Mouse (Mus musculus) cerebellum, adult 9-10 months (tissue): ENCODE data around the gene Pik3ca.
A peak's percentile ranks its signal among the peaks of the same experiment; 100 is the strongest.

ENCODE experiments used
- DNase-seq: peaks from one replicate; pipeline ENCODE4 v3.0.0; 2022

Gene Pik3ca

GRCm38 (mm10) chr3:32397461-32398174 lies at the start of gene Pik3ca:
Gene Pik3ca (plus strand): TSS chr3:32397671.
- DNase-seq: peak; percentile 62

- DNase-seq: no peak
Observed at GRCm38 (mm10) chr3:32347881-32348280, 49.6 kb upstream of the Pik3ca start.

GRCm38 (mm10) chr3:32361221-32361620 lies 36.2 kb upstream of the Pik3ca start:
- no peak for DNase-seq

GRCm38 (mm10) chr3:32364195-32364594 lies 33.3 kb upstream of the Pik3ca start:
- peak; percentile 39 for DNase-seq

GRCm38 (mm10) chr3:32364841-32365545 lies 32.5 kb upstream of the Pik3ca start:
- peak; percentile 48 for DNase-seq

- peak; percentile 83 for DNase-seq
Observed at GRCm38 (mm10) chr3:32365546-32366245, 31.8 kb upstream of the Pik3ca start, which contains the start of gene Zmat3. Gene Zmat3 (minus strand): TSS chr3:32366014.

GRCm38 (mm10) chr3:32366246-32366734 lies 31.2 kb upstream of the Pik3ca start:
- DNase-seq: peak; percentile 55

GRCm38 (mm10) chr3:32367516-32367915 lies 30.0 kb upstream of the Pik3ca start:
- no peak for DNase-seq

- DNase-seq: no peak
Observed at GRCm38 (mm10) chr3:32371957-32372356, 25.5 kb upstream of the Pik3ca start.

GRCm38 (mm10) chr3:32372470-32372869 lies 25.0 kb upstream of the Pik3ca start:
- DNase-seq: no peak

- no peak for DNase-seq
Observed at GRCm38 (mm10) chr3:32373236-32373635, 24.2 kb upstream of the Pik3ca start.

- no peak for DNase-seq
Observed at GRCm38 (mm10) chr3:32379891-32380290, 17.6 kb upstream of the Pik3ca start.

- no peak for DNase-seq
Observed at GRCm38 (mm10) chr3:32381556-32381955, 15.9 kb upstream of the Pik3ca start.

- DNase-seq: no peak
Observed at GRCm38 (mm10) chr3:32392841-32393240, 4.6 kb upstream of the Pik3ca start.

GRCm38 (mm10) chr3:32393986-32394385 lies 3.5 kb upstream of the Pik3ca start:
- no peak for DNase-seq

GRCm38 (mm10) chr3:32395771-32396551 lies 1.5 kb upstream of the Pik3ca start:
- peak; percentile 71 for DNase-seq

- DNase-seq: peak; percentile 98
Observed at GRCm38 (mm10) chr3:32396794-32397460, 544 bp upstream of the Pik3ca start.

- no peak for DNase-seq
Observed at GRCm38 (mm10) chr3:32398175-32398538, 686 bp downstream of the Pik3ca start.

GRCm38 (mm10) chr3:32398623-32399022 lies 1.2 kb downstream of the Pik3ca start:
- no peak for DNase-seq

- no peak for DNase-seq
Observed at GRCm38 (mm10) chr3:32399381-32399780, 1.9 kb downstream of the Pik3ca start.

GRCm38 (mm10) chr3:32399931-32400330 lies 2.5 kb downstream of the Pik3ca start:
- DNase-seq: no peak

- peak; percentile 5 for DNase-seq
Observed at GRCm38 (mm10) chr3:32401591-32401990, 4.1 kb downstream of the Pik3ca start.
